Mouse (Mus musculus) erythroblast, embryonic 14.5 days (primary cell): ENCODE measurements around the gene Mbd4. TPM values are rescaled to one million over a fixed set of nuclear protein-coding genes. Genes with fewer than 3 reads are reported as not detected.

ENCODE experiments used
- H3K27me3 ChIP-seq: 2 replicates; pipeline ENCODE4 v1.6.1; 2012; ENCODE audit warnings: inconsistent platforms; ENCODE audit not compliant: control insufficient read depth
- H3K36me3 ChIP-seq: 2 replicates; pipeline ENCODE4 v1.6.1; 2012; ENCODE audit warnings: mild to moderate bottlenecking, inconsistent platforms; ENCODE audit not compliant: control insufficient read depth
- H3K4me1 ChIP-seq: 2 replicates; pipeline ENCODE4 v1.6.1; 2012; ENCODE audit warnings: inconsistent platforms; ENCODE audit not compliant: control insufficient read depth
- H3K4me3 ChIP-seq: replicated peaks from 2 replicates; pipeline ENCODE3; 2012; ENCODE audit warnings: moderate library complexity, mild to moderate bottlenecking, inconsistent platforms
- H3K9me3 ChIP-seq: 2 replicates; pipeline ENCODE4 v1.6.1; 2012; ENCODE audit warnings: low read length, inconsistent platforms, mixed read lengths; ENCODE audit not compliant: control insufficient read depth
- GATA1 ChIP-seq: IDR thresholded peaks from 2 replicates; pipeline ENCODE4 v1.6.1; 2012; ENCODE audit warnings: low read length, inconsistent platforms, mixed read lengths
- TAL1 ChIP-seq: IDR thresholded peaks from 3 replicates; pipeline ENCODE4 v1.6.1; 2012; ENCODE audit warnings: low read length, inconsistent platforms, mixed read lengths
- polyA plus RNA-seq: library from polyadenylated mRNA; stranded (reverse); fragments of >175 nt; gene quantifications from 2 replicates; pipeline ENCODE4 v1.2.3, GENCODE M21; 2012

Mbd4 gene
- polyA plus RNA-seq, 1 experiment = 0.06 TPM

DNA sequence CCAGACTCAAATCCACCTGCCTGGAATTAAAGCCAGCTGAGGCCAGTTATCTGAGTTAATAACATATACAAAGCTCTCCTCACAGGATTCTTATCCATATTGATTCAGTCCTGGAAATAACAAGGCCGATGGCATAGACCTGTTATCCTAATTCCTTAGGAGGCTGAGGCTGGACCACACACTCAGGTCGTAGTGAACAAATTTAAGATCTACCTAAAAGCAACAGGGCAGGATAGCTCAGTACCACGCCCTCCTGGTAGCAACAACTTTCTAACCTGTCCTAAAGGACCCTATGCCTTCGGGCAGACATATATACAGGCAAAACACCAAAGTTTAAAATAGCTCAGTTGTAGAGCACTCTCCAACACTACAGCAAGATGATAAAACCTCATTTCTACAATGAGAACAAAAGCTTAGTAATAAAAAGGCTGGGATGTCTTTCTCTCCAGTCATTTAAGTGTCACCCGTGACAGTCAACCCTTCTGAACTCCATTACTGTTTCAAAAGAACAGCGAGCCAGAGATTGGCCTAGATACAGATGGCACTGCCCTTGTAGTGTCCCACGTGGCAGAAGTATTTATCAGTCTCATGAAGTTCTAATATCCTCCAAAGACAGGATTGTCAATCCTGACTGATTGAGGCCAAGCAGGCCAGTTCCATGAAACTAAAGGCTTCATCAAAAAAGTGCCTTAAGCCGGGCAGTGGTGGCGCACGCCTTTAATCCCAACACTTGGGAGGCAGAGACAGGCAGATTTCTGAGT, 48.6 kb downstream of the Mbd4 start:
- H3K4me3 ChIP-seq = no peak overlapping the region
- H3K27me3 ChIP-seq = no peaks in the 10 kb centered on the region
- H3K36me3 ChIP-seq = peaks cover 71% of the 10 kb centered on the region
- H3K4me1 ChIP-seq = peaks cover 44% of the 10 kb centered on the region
- no peaks in the 10 kb centered on the region for H3K9me3 ChIP-seq
- TF ChIP-seq GATA1 (no peak), TAL1 (no peak)

GRCm38 (mm10) chr6:115803541-115804382, 49.4 kb downstream of the Mbd4 start:
- peaks cover 36% of the 10 kb centered on the region for H3K4me1 ChIP-seq
- no peak for TF ChIP-seq TAL1
- no peak for TF ChIP-seq GATA1
- H3K36me3 ChIP-seq = peaks cover 78% of the 10 kb centered on the region
- H3K27me3 ChIP-seq = no peaks in the 10 kb centered on the region
- no peak overlapping the region for H3K4me3 ChIP-seq
- H3K9me3 ChIP-seq = no peaks in the 10 kb centered on the region

- H3K4me1 ChIP-seq = peaks cover 22% of the 10 kb centered on the region
- H3K9me3 ChIP-seq = no peaks in the 10 kb centered on the region
- H3K4me3 ChIP-seq = no peak overlapping the region
- peaks cover 80% of the 10 kb centered on the region for H3K36me3 ChIP-seq
- H3K27me3 ChIP-seq = no peaks in the 10 kb centered on the region
- no peak for TF ChIP-seq GATA1
- no peak for TF ChIP-seq TAL1
These were observed 51.4 kb downstream of the Mbd4 start for GRCm38 (mm10) chr6:115801811-115802210.

GRCm38 (mm10) chr6:115792691-115793215, 60.4 kb downstream of the Mbd4 start:
- no peaks in the 10 kb centered on the region for H3K4me1 ChIP-seq
- no peaks in the 10 kb centered on the region for H3K9me3 ChIP-seq
- no peaks in the 10 kb centered on the region for H3K27me3 ChIP-seq
- no peak overlapping the region for H3K4me3 ChIP-seq
- peaks cover 45% of the 10 kb centered on the region for H3K36me3 ChIP-seq
- TF ChIP-seq GATA1 = no peak
- no peak for TF ChIP-seq TAL1

DNA sequence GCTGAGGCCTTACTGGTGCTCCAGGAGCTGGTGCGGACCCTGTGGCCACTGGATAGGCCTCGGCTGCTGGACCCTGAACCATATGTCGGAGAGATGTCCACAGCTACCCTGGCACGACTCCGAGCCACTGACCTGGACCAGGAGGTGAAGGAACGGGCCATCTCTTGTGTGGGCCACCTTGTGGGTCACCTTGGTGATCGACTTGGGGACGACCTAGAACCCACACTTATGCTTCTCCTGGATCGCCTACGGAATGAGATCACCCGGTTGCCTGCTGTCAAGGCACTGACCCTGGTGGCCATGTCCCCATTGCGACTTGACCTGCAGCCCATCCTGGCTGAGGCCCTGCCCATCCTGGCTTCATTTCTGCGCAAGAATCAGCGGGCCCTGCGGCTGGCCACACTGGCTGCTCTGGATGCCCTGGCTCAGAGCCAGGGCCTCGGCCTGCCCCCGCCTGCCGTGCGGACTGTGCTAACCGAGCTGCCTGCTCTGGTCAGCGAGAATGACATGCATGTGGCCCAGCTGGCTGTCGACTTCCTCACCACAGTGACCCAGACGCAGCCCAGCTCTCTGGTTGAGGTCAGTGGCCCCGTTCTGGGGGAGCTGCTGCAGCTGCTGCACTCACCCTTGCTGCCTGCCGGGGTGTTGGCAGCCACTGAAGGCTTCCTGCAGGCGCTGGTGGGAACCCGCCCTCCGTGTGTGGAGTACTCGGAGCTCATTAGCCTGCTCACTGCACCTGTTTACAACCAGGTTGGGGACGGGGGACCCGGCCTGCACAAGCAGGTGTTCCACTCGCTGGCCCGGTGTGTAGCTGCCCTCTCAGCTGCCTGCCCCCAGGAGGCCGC, 61.1 kb downstream of the Mbd4 start:
- no peaks in the 10 kb centered on the region for H3K9me3 ChIP-seq
- H3K36me3 ChIP-seq = peaks cover 39% of the 10 kb centered on the region
- no peak for TF ChIP-seq TAL1
- no peak for TF ChIP-seq GATA1
- no peaks in the 10 kb centered on the region for H3K4me1 ChIP-seq
- H3K4me3 ChIP-seq = no peak overlapping the region
- H3K27me3 ChIP-seq = no peaks in the 10 kb centered on the region

- TF ChIP-seq GATA1 (no peak), TAL1 (no peak)
- peaks cover 41% of the 10 kb centered on the region for H3K36me3 ChIP-seq
- no peaks in the 10 kb centered on the region for H3K4me1 ChIP-seq
- no peak overlapping the region for H3K4me3 ChIP-seq
- H3K27me3 ChIP-seq = no peaks in the 10 kb centered on the region
- H3K9me3 ChIP-seq = no peaks in the 10 kb centered on the region
These were observed 62.2 kb downstream of the Mbd4 start for GRCm38 (mm10) chr6:115791016-115791415.

Other genes with a start within 250 kb of the Mbd4 start
- 1.6 and 2.6 TPM in 2 replicates for gene Raf1, start 176.7 kb downstream of the Mbd4 start, polyA plus RNA-seq
- 3.7 and 5.2 TPM in 2 replicates for gene Tmem40, start 91.0 kb downstream of the Mbd4 start, polyA plus RNA-seq
- 0.03 TPM in 2 replicates for gene Cand2, start 78.8 kb downstream of the Mbd4 start, polyA plus RNA-seq
- gene Rpl32, start 44.6 kb downstream of the Mbd4 start, polyA plus RNA-seq = 89.1 and 98.3 TPM in 2 replicates
- not detected in 2 replicates for gene Efcab12, start 15.0 kb downstream of the Mbd4 start, polyA plus RNA-seq
- 0.02 TPM in 2 replicates for gene Ift122, start 99 bp upstream of the Mbd4 start, polyA plus RNA-seq
- 0.01 TPM in 1 of 2 replicates, not detected in the other for gene Rho, start 78.4 kb upstream of the Mbd4 start, polyA plus RNA-seq
- gene H1foo, start 91.6 kb upstream of the Mbd4 start, polyA plus RNA-seq = 0.09 TPM in 1 of 2 replicates, not detected in the other
- 0.11 and 0.18 TPM in 2 replicates for gene Plxnd1, start 141.6 kb upstream of the Mbd4 start, polyA plus RNA-seq